Mouse (Mus musculus): ENCODE measurements around the gene Ppil4. TPM values are rescaled to one million over a fixed set of nuclear protein-coding genes. Genes with fewer than 3 reads are reported as not detected.
"Not testable (repeated sequence)": the region's sequence is repeated elsewhere in the genome, so short reads cannot be mapped to it uniquely, and the experiment has no call there.

Gene Ppil4
- 10 to 100 TPM; 19.4 to 21.2 TPM for total RNA-seq (2021)

GRCm38 (mm10) chr10:7792751-7793385 is at the start of gene Ppil4, which contains the start of gene Ginm1:
TSS of gene Ppil4 (plus strand) at chr10:7792891.
TSS of gene Ginm1 (minus strand) at chr10:7792824.
- DNase-seq: peak; percentile 91 to 94
- intact Hi-C loops (cut with DNase I): no loop called here

- DNase-seq; intact Hi-C loops (cut with DNase I): not testable (repeated sequence)
Measured at GRCm38 (mm10) chr10:7745528-7745927, 47.2 kb upstream of the Ppil4 start.

DNA sequence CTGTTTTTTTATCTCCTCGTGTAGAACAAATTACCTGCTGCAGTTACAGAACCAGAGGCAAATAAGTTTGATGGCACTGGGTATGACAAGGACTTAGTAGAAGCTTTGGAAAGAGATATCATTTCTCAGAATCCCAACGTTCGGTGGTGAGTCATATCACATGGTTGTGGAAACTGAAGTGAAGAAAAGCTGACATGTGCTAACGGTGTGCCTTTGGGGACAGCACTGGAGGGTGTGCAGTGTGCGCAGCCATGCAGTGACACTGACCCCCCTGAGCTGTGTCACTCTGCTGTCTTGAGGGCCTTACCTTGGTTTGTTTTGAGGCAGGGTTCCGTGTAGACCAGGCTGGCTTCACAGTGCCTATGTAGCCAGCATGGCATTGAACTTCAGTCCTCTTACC is 43.9 kb upstream of the Ppil4 start:
- no peak for DNase-seq
- intact Hi-C loops (cut with DNase I): no loop called here

- no peak for DNase-seq
- intact Hi-C loops (cut with DNase I): no loop called here
Measured at GRCm38 (mm10) chr10:7757544-7757943, 35.1 kb upstream of the Ppil4 start.

DNA sequence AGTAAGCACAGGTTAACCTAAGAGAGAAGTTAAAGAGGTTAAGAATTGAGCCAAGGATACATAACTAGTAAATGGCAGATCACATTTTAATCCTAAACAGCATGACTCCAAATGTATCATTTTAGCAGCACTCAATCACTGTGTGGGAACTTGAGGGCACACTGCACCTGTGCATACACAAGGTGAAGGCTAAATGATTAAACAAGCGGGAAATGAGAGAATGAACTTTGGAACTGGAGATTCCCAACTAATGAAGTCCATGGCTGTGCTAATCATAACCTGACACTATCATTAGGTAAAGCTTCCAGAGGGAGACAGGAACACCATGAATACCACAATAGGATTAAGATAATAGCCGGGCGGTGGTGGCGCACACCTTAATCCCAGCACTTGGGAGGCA is 20.3 kb upstream of the Ppil4 start:
- intact Hi-C loops (cut with DNase I): loop anchor here (5.0 kb wide), 1 partner anchor 80 kb away; no protein-coding TSS in a partner anchor
- DNase-seq: no peak

- intact Hi-C loops (cut with DNase I): loop anchor here (5.0 kb wide), 1 partner anchor 80 kb away; no protein-coding TSS in a partner anchor
- DNase-seq: no peak
Measured at GRCm38 (mm10) chr10:7772769-7773168, 19.9 kb upstream of the Ppil4 start.

DNA sequence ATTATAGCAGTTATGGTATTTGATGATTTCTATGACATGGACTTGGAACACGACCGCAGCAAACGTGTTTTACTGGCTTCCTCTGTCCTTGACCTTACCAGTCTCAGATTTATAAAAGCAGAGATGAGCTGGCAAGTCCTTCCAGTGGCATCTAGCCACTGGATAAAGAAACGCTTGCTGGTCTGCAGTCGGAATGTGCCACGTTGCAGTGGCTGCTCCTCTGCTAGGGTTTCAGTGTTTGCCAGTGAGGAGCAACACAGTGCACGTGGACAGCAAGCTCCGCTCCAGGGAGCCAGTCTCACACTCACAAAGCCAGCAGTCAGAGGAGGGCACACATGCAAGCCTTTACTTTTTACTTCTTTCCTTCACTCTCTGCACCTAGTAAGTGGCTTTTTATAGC is 17.3 kb upstream of the Ppil4 start:
- intact Hi-C loops (cut with DNase I): loop anchor here (5.0 kb wide), 1 partner anchor 93 kb away; the partner anchor contains the start of genes Lats1 and Pcmt1
- peak; percentile 34 to 43 for DNase-seq

- intact Hi-C loops (cut with DNase I): loop anchor here (5.0 kb wide), 1 partner anchor 96 kb away; the partner anchor contains the start of genes Lats1 and Pcmt1
- no peak for DNase-seq
Measured at GRCm38 (mm10) chr10:7778361-7778760, 14.3 kb upstream of the Ppil4 start.

- intact Hi-C loops (cut with DNase I): loop anchor here (5.0 kb wide), 1 partner anchor 97 kb away; the partner anchor contains the start of genes Lats1 and Pcmt1
- DNase-seq: no peak
Measured at GRCm38 (mm10) chr10:7779751-7780237, 12.9 kb upstream of the Ppil4 start.

GRCm38 (mm10) chr10:7780238-7781176 is 12.2 kb upstream of the Ppil4 start:
- intact Hi-C loops (cut with DNase I): no loop called here
- DNase-seq: peak; percentile 92

DNA sequence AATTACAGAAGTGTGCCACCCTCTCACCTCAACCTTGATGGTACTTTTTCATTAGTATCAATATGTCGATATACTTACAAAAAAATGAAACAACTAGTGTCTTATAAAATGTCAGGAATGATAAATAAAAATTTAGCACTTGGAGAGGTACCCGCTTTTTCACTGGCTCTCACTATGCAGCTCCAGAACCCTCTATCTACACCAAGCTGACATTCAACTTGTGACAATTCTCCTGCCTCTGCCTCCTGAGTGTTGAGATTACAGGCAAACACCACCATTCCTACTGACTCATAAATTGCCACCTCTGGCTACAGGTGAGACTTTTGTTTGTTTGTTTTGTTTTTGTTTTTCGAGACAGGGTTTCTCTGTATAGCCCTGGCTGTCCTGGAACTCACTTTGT is 11.5 kb upstream of the Ppil4 start:
- intact Hi-C loops (cut with DNase I): no loop called here
- no peak for DNase-seq

- no peak for DNase-seq
- intact Hi-C loops (cut with DNase I): no loop called here
Measured at GRCm38 (mm10) chr10:7787319-7787718, 5.4 kb upstream of the Ppil4 start.

- no peak for DNase-seq
- intact Hi-C loops (cut with DNase I): no loop called here
Measured at GRCm38 (mm10) chr10:7792254-7792750, 389 bp upstream of the Ppil4 start.

DNA sequence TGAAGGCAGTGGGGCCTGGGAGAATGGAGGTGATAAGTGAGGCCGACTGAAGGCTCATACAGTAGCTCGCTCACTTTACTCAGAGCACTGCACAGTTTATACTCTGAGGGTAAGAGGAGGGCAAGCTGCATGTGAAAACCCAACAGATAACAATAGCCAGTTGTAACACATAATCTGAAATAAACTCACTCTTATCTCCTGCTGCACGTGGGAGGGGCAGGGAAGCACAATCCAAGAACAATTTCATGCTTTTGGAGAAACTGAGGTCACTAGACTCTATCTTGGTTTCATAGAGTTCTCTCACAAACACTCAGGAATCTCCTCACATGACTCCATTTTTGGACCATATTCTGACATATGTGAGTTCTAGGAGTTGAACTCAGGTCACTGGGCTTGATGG is 8.6 kb downstream of the Ppil4 start:
- intact Hi-C loops (cut with DNase I): no loop called here
- DNase-seq: no peak

DNA sequence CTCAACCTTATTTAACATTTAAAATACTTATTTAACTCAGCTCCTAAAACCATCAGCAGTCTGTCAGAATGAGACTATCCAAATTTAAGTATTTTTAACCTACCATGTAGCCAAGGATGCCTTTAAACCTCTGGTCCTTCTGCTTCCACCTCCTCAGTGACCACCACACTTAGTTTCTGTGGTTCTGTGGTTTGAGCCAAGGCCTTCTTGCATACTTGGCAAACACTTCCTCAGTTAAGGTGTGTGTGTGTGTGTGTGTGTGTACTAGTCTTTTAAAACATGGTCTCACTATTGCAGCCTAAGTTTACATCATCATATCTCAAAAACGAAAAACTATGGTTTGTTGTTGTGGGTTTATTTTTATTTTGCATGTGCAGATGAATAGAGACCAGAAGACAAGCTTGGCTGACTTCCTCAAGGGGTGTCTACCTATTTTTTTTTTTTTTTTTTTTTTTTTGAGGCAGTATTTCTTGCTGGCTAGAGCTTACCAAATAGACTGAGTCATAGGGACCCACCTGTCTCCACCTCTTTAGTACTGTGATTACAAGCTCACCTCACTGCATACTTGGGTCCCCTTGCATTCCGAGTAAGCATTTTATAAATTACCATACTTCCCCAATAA is 9.9 kb downstream of the Ppil4 start:
- no peak for DNase-seq
- intact Hi-C loops (cut with DNase I): no loop called here

DNA sequence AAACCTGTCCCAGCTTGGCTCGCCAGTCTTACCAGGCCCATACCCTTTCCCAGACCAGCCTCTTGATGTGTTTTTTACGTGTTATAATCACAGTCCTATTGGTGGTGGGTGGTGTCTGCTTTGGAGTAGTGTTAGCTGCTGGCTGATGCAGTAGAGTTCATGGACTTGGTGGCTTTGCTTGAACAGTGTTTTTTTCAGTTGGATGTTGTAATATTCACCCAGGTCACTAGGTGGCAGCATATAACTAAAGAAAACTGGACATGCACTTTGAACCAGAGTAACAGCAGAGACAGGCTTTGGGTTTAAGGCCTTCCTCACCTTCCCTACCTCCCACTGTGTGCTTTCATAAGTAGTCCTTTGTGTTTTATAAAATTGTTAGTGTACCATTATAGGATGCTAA is 17.2 kb downstream of the Ppil4 start:
- DNase-seq: peak; percentile 73 to 83
- intact Hi-C loops (cut with DNase I): loop anchor here (1.0 kb wide), 3 partner anchors 73 to 430 kb away; no protein-coding TSS in a partner anchor

DNA sequence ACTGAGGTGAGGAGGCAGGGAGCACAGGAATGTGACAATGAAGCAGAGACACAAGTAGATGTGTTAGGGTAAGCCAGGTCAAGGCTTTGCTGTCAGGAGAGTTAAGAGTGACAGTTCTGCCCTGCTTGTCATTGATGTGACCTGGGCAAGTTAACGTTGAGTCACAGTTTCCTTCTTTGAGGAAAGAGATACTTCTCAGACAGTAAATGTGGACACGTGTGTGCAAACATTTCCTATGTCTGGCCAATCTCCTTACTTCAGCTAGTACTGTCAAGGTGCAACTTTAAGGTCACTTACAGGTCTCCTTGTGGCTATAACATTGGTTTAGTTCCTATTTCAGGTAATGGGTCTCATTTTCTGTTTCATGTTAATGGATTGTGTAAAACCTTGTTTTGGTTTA is 23.8 kb downstream of the Ppil4 start:
- DNase-seq: no peak
- intact Hi-C loops (cut with DNase I): no loop called here

DNA sequence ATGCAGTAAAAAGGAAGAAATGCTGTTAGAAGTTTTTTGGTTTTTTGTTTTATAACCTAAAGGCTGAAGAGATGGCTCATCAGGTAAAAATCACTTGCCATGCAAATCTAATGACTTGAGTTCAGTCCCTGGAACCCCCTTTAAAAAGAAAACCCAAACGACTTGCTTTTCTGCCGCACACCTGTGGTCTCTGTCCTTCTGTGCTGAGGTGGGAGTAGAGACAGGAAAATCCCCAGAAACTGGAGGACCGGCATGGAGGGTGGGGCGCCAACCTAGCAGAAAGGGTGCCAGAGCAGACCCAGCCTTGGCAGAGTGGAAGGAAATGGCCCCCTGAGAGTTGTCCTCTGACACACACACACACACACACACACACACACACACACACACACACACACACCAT is 26.0 kb downstream of the Ppil4 start:
- intact Hi-C loops (cut with DNase I): no loop called here
- no peak for DNase-seq

- intact Hi-C loops (cut with DNase I): no loop called here
- no peak for DNase-seq
Measured at GRCm38 (mm10) chr10:7819156-7819555, 26.5 kb downstream of the Ppil4 start.

DNA sequence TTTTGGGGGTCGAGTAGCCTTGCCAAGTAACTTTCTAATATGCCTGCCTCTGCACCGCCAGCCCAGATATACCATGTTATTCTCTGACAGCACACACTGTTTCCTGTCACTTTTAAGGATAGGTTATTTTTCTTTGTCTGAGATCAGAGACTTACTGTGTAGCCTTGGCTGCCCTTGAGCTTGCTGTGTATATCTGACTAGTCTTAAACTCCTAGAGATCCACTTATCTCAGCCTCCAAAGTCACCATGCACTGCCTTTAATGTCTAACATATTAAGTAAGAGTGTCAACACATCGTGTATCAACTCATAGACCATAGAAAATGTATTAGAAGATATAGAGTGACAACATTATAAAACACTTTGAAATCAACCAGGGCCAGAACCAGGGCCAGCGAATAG is 26.9 kb downstream of the Ppil4 start:
- intact Hi-C loops (cut with DNase I): no loop called here
- no peak for DNase-seq

GRCm38 (mm10) chr10:7820171-7820570 is 27.5 kb downstream of the Ppil4 start:
- DNase-seq: no peak
- intact Hi-C loops (cut with DNase I): no loop called here

Data from heart, postnatal 10 days (tissue).